Mouse (Mus musculus) G1E (cell line): ENCODE data around the gene Prr23a3. TPM values are rescaled to one million over a fixed set of nuclear protein-coding genes. Genes with fewer than 3 reads are reported as not detected.

Experiments used
- ATAC-seq: 2 replicates; pipeline ENCODE4 v1.8.0; 2016; ENCODE audit warnings: mild to moderate bottlenecking; ENCODE audit not compliant: insufficient number of reproducible peaks, poor library complexity, low FRiP score, severe bottlenecking; ENCODE audit errors: extremely low read depth
- DNase-seq: peaks from one replicate; pipeline ENCODE4 v3.0.0; 2012; ENCODE audit warnings: low spot score
- H3K27me3 ChIP-seq: 2 replicates; pipeline ENCODE4 v1.6.1; 2012; ENCODE audit warnings: mild to moderate bottlenecking, low read length, inconsistent platforms; ENCODE audit not compliant: insufficient read depth
- H3K36me3 ChIP-seq: replicated peaks from 2 replicates; pipeline ENCODE3; 2012; ENCODE audit warnings: mild to moderate bottlenecking, inconsistent platforms
- H3K4me1 ChIP-seq: 2 replicates; pipeline ENCODE4 v1.6.1; 2012; ENCODE audit warnings: low read depth, low read length, inconsistent platforms, mixed read lengths; ENCODE audit not compliant: insufficient read depth
- H3K4me3 ChIP-seq: 2 replicates; pipeline ENCODE4 v1.5.1; 2012; ENCODE audit warnings: low read depth, mild to moderate bottlenecking, inconsistent platforms, low read length, moderate library complexity, mixed read lengths
- H3K9me3 ChIP-seq: replicated peaks from 2 replicates; pipeline ENCODE4 v1.6.1; 2012; ENCODE audit warnings: inconsistent platforms
- CTCF ChIP-seq: IDR thresholded peaks from 2 replicates; pipeline ENCODE4 v1.5.1; 2012; ENCODE audit warnings: low read depth, low read length, inconsistent platforms, mixed read lengths
- GATA2 ChIP-seq: IDR thresholded peaks from 2 replicates; pipeline ENCODE4 v1.6.1; 2012; ENCODE audit warnings: low read depth, low read length, inconsistent platforms, borderline replicate concordance
- TAL1 ChIP-seq: conservative IDR thresholded peaks from 2 replicates; pipeline ENCODE4 v1.6.1; 2012; ENCODE audit warnings: low read depth, low read length, inconsistent platforms, mixed read lengths
- polyA plus RNA-seq: library from polyadenylated mRNA; stranded (reverse); fragments of >175 nt; gene quantifications from 2 replicates; pipeline ENCODE4 v1.2.3, GENCODE M21; 2012
- total RNA-seq, 2 experiments: library from RNA; stranded (forward) in 1 of 2; stranded (reverse) in 1 of 2; fragments of 200-1000 nt in 1 of 2; fragments of >200 nt in 1 of 2; fragmentation: Nextera tagmentation in 1 of 2; gene quantifications; 2 replicates each; pipeline ENCODE4 v1.2.3; 2014 to 2017

Prr23a3 gene
- total and polyA plus RNA-seq, 3 experiments = 0.05 TPM; not detected in 2

DNA sequence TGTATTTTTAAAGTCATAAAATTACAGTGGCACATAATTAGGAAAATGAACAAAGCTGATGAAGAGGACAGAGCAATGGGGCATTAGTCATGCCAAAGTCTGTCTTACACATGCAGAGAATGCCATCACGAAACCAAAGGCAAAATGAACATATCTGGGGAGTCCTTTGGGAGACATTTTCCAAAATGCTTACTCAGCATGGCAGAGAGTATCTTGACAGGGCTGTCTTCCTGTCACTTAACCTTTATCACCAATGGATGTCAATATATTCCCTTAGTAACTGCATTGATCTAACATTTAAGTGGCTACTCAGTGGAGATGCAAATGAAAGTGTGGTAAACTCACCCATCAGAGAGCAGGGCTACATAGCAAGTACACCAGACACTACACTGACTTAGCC lies 36.9 kb downstream of the Prr23a3 start:
- DNase-seq = no peak
- Histone ChIP-seq H3K9me3 (peaks cover 9% of the 10 kb centered on the region), H3K4me3 (no peak overlapping the region), H3K27me3 (no peaks in the 10 kb centered on the region), H3K36me3 (no peaks in the 10 kb centered on the region), H3K4me1 (no peaks in the 10 kb centered on the region)
- ATAC-seq = no peak
- TF ChIP-seq CTCF (no peak), TAL1 (no peak), GATA2 (no peak)

DNA sequence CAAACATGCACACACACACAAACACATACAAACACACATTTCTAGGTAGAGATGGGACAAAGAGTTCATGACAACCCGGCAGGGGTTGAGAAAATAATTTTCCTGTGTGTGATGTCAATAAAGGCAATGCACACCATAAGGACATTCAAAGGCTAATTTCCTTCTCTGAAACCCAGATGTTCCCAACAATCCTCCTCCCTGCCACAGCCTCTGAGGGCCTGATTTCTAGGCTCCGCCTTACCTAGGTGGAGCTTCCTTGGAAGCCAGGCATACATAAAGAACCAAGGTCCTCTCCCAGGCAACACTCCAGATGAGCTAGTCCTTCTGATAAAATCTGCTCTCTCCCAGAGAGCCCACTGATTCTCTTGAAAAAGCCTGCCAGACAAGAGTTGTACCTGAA lies 38.3 kb downstream of the Prr23a3 start, which contains the start of gene 7420426K07Rik:
7420426K07Rik (plus strand) TSS at position 301 of the 400 bp plus-strand sequence.
- no peaks in the 10 kb centered on the region for H3K27me3 ChIP-seq
- no peak for DNase-seq
- H3K36me3 ChIP-seq = no peaks in the 10 kb centered on the region

More for the DNA sequence above, 38.3 kb downstream of the Prr23a3 start, which contains the start of gene 7420426K07Rik:
- no peaks in the 10 kb centered on the region; the same call in 1 of the 2 replicates for H3K9me3 ChIP-seq
- ATAC-seq = no peak
- TF ChIP-seq TAL1 = no peak
- no peak within 1 kb of the TSS for H3K4me3 ChIP-seq
- H3K4me1 ChIP-seq = no peaks in the 10 kb centered on the region

Other genes with a start within 250 kb of the Prr23a3 start
- gene Prr23a1, start 22.3 kb upstream of the Prr23a3 start, total RNA-seq (2014; fragmentation: Nextera tagmentation) = not detected in 2 replicates
- gene Prr23a1, start 22.3 kb upstream of the Prr23a3 start, total RNA-seq (2017) = not detected in 2 replicates
- not detected in 2 replicates for gene Prr23a1, start 22.3 kb upstream of the Prr23a3 start, polyA plus RNA-seq
- not detected in 2 replicates for gene Prr23a2, start 8.3 kb upstream of the Prr23a3 start, total RNA-seq (2014; fragmentation: Nextera tagmentation)
- not detected in 2 replicates for gene Prr23a2, start 8.3 kb upstream of the Prr23a3 start, total RNA-seq (2017)
- 0.08 TPM in 1 of 2 replicates, not detected in the other for gene Prr23a2, start 8.3 kb upstream of the Prr23a3 start, polyA plus RNA-seq
- gene 7420426K07Rik, start 38.4 kb downstream of the Prr23a3 start, total RNA-seq (2014; fragmentation: Nextera tagmentation) = not detected in 2 replicates
- gene 7420426K07Rik, start 38.4 kb downstream of the Prr23a3 start, total RNA-seq (2017) = not detected in 2 replicates
- gene 7420426K07Rik, start 38.4 kb downstream of the Prr23a3 start, polyA plus RNA-seq = not detected in 2 replicates
- gene Foxl2, start 90.5 kb downstream of the Prr23a3 start, total RNA-seq (2014; fragmentation: Nextera tagmentation) = not detected in 2 replicates
- gene Foxl2, start 90.5 kb downstream of the Prr23a3 start, total RNA-seq (2017) = 0.06 TPM in 1 of 2 replicates, not detected in the other
- not detected in 2 replicates for gene Foxl2, start 90.5 kb downstream of the Prr23a3 start, polyA plus RNA-seq
- 23.4 and 24.7 TPM in 2 replicates for gene Faim, start 121.6 kb downstream of the Prr23a3 start, total RNA-seq (2014; fragmentation: Nextera tagmentation)
- gene Faim, start 121.6 kb downstream of the Prr23a3 start, total RNA-seq (2017) = 59.9 and 86.6 TPM in 2 replicates
- 22.3 and 24.0 TPM in 2 replicates for gene Faim, start 121.6 kb downstream of the Prr23a3 start, polyA plus RNA-seq
- not detected in 2 replicates for gene Gm1123, start 170.9 kb downstream of the Prr23a3 start, total RNA-seq (2014; fragmentation: Nextera tagmentation)
- 0.05 TPM in 1 of 2 replicates, not detected in the other for gene Gm1123, start 170.9 kb downstream of the Prr23a3 start, total RNA-seq (2017)
- gene Gm1123, start 170.9 kb downstream of the Prr23a3 start, polyA plus RNA-seq = not detected in 2 replicates